Mouse (Mus musculus): ENCODE data around the gene Mrpl28. TPM values are rescaled to one million over a fixed set of nuclear protein-coding genes. Genes with fewer than 3 reads are reported as not detected.

The Mrpl28 gene
- total RNA-seq, 2 experiments from 2014 or later: 165 to 179 TPM

- no peak for DNase-seq
These were observed 7.3 kb upstream of the Mrpl28 start for GRCm38 (mm10) chr17:26115956-26116487.

GRCm38 (mm10) chr17:26116503-26117258 lies 6.6 kb upstream of the Mrpl28 start:
- no peak for DNase-seq

GRCm38 (mm10) chr17:26119766-26120710 lies 3.3 kb upstream of the Mrpl28 start:
- peak; percentile 37 to 60 for DNase-seq

GRCm38 (mm10) chr17:26122431-26123140 lies 714 bp upstream of the Mrpl28 start:
- no peak for DNase-seq

- no peak for DNase-seq
These were observed 1.3 kb downstream of the Mrpl28 start for GRCm38 (mm10) chr17:26124560-26124959.

GRCm38 (mm10) chr17:26125226-26125625 lies 1.9 kb downstream of the Mrpl28 start:
- no peak for DNase-seq

- no peak for DNase-seq
These were observed 7.9 kb downstream of the Mrpl28 start for GRCm38 (mm10) chr17:26131062-26131732.

GRCm38 (mm10) chr17:26131856-26132853 lies 8.9 kb downstream of the Mrpl28 start:
- DNase-seq: no peak

- no peak for DNase-seq
These were observed 13.9 kb downstream of the Mrpl28 start for GRCm38 (mm10) chr17:26137106-26137750.

- no peak for DNase-seq
These were observed 14.4 kb downstream of the Mrpl28 start for GRCm38 (mm10) chr17:26137751-26138130.

GRCm38 (mm10) chr17:26138239-26138836 lies 15.0 kb downstream of the Mrpl28 start, which contains the start of gene Axin1:
Axin1 (plus strand) TSS chr17:26138688.
- peak; percentile 94 to 96 for DNase-seq

GRCm38 (mm10) chr17:26138901-26139381 lies 15.6 kb downstream of the Mrpl28 start:
- no peak for DNase-seq

GRCm38 (mm10) chr17:26142796-26143195 lies 19.5 kb downstream of the Mrpl28 start:
- DNase-seq: no peak

- no peak for DNase-seq
These were observed 20.1 kb downstream of the Mrpl28 start for GRCm38 (mm10) chr17:26143386-26143785.

- DNase-seq: no peak
These were observed 25.8 kb downstream of the Mrpl28 start for GRCm38 (mm10) chr17:26149056-26149455.

GRCm38 (mm10) chr17:26151886-26152630 lies 28.8 kb downstream of the Mrpl28 start:
- no peak for DNase-seq

- no peak for DNase-seq
These were observed 39.4 kb downstream of the Mrpl28 start for GRCm38 (mm10) chr17:26162736-26163135.

GRCm38 (mm10) chr17:26168039-26168438 lies 44.7 kb downstream of the Mrpl28 start:
- peak; percentile 18 to 49 for DNase-seq
